Mouse (Mus musculus): ENCODE measurements at regions not wholly inside any gene's neighbourhood (a gene's known extent, or its start where the extent isn't known, plus 50 kb on each side); places are given as distances from the start of the nearest gene placed in this dataset.

DNA sequence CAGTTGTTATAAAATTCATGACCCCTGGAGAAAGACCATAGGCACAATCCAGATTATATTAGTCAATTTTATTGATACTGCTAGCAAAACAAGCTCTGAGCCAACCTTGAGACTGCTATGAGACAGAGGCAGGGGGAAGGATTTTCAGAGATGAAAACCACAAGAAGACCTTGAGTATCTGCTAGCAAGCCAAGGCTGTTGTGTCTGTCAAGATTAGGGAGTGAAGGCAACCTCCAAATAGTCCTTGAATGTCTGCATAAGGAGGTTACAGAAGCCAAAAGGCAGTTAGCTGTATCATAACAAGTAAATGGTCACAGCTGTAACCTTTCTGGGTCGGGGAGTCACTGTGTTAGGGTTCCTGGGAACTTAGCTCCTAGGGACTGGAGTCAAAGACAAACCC lies 89.2 kb downstream of the Ptger2 start:
- TF ChIP-seq CTCF (IDR thresholded peaks at IDR 0.05; ENCODE audit: borderline replicate concordance, extremely low read depth, insufficient read depth, insufficient read length) (no peak), POLR2A (IDR thresholded peaks at IDR 0.05; ENCODE audit: borderline replicate concordance, extremely low read depth, insufficient read depth, insufficient read length, poor library complexity, severe bottlenecking) (no peak)

Data from brain, embryonic 14.5 days (tissue).